Mouse (Mus musculus) MEL (cell line): Measurements from ENCODE around the gene Pde1b. TPM values are rescaled to one million over a fixed set of nuclear protein-coding genes. Genes with fewer than 3 reads are reported as not detected.

Experiments used
- DNase-seq: peaks from one replicate; pipeline ENCODE4 v3.0.0; 2011; ENCODE audit warnings: low read depth, low spot score
- H3K27ac ChIP-seq: 2 replicates; pipeline ENCODE4 v1.5.1; 2012; ENCODE audit warnings: low read depth, mild to moderate bottlenecking, control low read depth, low read length, moderate library complexity; ENCODE audit not compliant: control insufficient read depth
- H3K27me3 ChIP-seq, 2 experiments: fragments of 150-350 bp in 1 of 2; sonication (generic) in 1 of 2; 2 replicates each; pipeline ENCODE4 v1.6.1; 2012; ENCODE audit warnings: low read length in 2 of 2, mild to moderate bottlenecking in 2 of 2, improper control_type of control experiment in 1 of 2, moderate library complexity in 1 of 2; ENCODE audit not compliant: insufficient read depth in 2 of 2, control insufficient read depth in 1 of 2
- H3K36me3 ChIP-seq, 2 experiments: 2 replicates each; pipeline ENCODE4 v1.6.1; 2012 to 2014; ENCODE audit warnings: low read length in 2 of 2, improper control_type of control experiment in 1 of 2, inconsistent platforms in 1 of 2, mild to moderate bottlenecking in 1 of 2; ENCODE audit not compliant: insufficient read depth in 2 of 2, control insufficient read depth in 1 of 2
- H3K4me1 ChIP-seq, 2 experiments: fragments of 150-350 bp in 1 of 2; sonication (generic) in 1 of 2; 2 replicates each; pipeline ENCODE4 v1.6.1; 2012; ENCODE audit warnings: low read length in 2 of 2, improper control_type of control experiment in 1 of 2, mild to moderate bottlenecking in 1 of 2; ENCODE audit not compliant: insufficient read depth in 2 of 2, control insufficient read depth in 1 of 2
- H3K4me3 ChIP-seq, 2 experiments: fragments of 150-350 bp in 1 of 2; sonication (generic) in 1 of 2; 2 replicates each; pipeline ENCODE4 v1.5.1; 2012; ENCODE audit warnings: low read depth in 2 of 2, low read length in 2 of 2, mild to moderate bottlenecking in 2 of 2, moderate library complexity in 2 of 2, control low read depth in 1 of 2, improper control_type of control experiment in 1 of 2; ENCODE audit not compliant: control insufficient read depth in 1 of 2, insufficient read depth in 1 of 2
- H3K79me2 ChIP-seq: 2 replicates; pipeline ENCODE4 v1.6.1; 2012; ENCODE audit warnings: mild to moderate bottlenecking, low read length, moderate library complexity; ENCODE audit not compliant: control insufficient read depth, poor library complexity, insufficient read depth
- H3K9ac ChIP-seq: 2 replicates; pipeline ENCODE4 v1.6.1; 2012; ENCODE audit warnings: low read depth, mild to moderate bottlenecking, control low read depth, low read length, moderate library complexity; ENCODE audit not compliant: control insufficient read depth, poor library complexity, severe bottlenecking
- H3K9me3 ChIP-seq: fragments of 150-350 bp; sonication (generic); replicated peaks from 2 replicates; pipeline ENCODE4 v1.6.1; 2012; ENCODE audit warnings: mild to moderate bottlenecking, low read length, improper control_type of control experiment, moderate library complexity; ENCODE audit not compliant: insufficient read depth
- BHLHE40 ChIP-seq: IDR thresholded peaks from 2 replicates; pipeline ENCODE4 v1.6.1; 2012; ENCODE audit warnings: low read depth, mild to moderate bottlenecking, inconsistent platforms, low read length, improper control_type of control experiment, borderline replicate concordance
- CTCF ChIP-seq, 3 experiments: IDR thresholded peaks in 2 of 3; conservative IDR thresholded peaks in 1 of 3; 2 replicates each; pipeline ENCODE4 v1.5.1; 2011 to 2012; ENCODE audit warnings: low read length in 3 of 3, low read depth in 2 of 3, mild to moderate bottlenecking in 2 of 3, improper control_type of control experiment in 1 of 3, inconsistent platforms in 1 of 3, mixed read lengths in 1 of 3, moderate library complexity in 1 of 3; ENCODE audit not compliant: control insufficient read depth in 1 of 3, insufficient read depth in 1 of 3, poor library complexity in 1 of 3, severe bottlenecking in 1 of 3
- EP300 ChIP-seq, 2 experiments: IDR thresholded peaks; 2 replicates each; pipeline ENCODE4 v1.6.1; 2011; ENCODE audit warnings: improper control_type of control experiment in 2 of 2, low read length in 2 of 2, low read depth in 1 of 2, mild to moderate bottlenecking in 1 of 2
- GABPA ChIP-seq: IDR thresholded peaks from 2 replicates; pipeline ENCODE4 v1.6.1; 2012; ENCODE audit warnings: low read depth, mild to moderate bottlenecking, inconsistent platforms, low read length, improper control_type of control experiment, moderate library complexity
- MAZ ChIP-seq: IDR thresholded peaks from 2 replicates; pipeline ENCODE4 v1.6.1; 2012; ENCODE audit warnings: low read depth, mild to moderate bottlenecking, inconsistent platforms, low read length, improper control_type of control experiment
- MEF2A ChIP-seq: IDR thresholded peaks from 2 replicates; pipeline ENCODE4 v1.6.1; 2014; ENCODE audit warnings: low read depth, mild to moderate bottlenecking, inconsistent platforms, low read length, improper control_type of control experiment; ENCODE audit not compliant: poor library complexity, insufficient replicate concordance, severe bottlenecking; ENCODE audit errors: extremely low read depth
- MXI1 ChIP-seq: IDR thresholded peaks from 2 replicates; pipeline ENCODE4 v1.6.1; 2011; ENCODE audit warnings: mild to moderate bottlenecking, low read depth, low read length, improper control_type of control experiment
- NELFE ChIP-seq: IDR thresholded peaks from 2 replicates; pipeline ENCODE4 v1.6.1; 2011; ENCODE audit warnings: low read depth, low read length, improper control_type of control experiment
- POLR2AphosphoS2 ChIP-seq: IDR thresholded peaks from 2 replicates; pipeline ENCODE4 v1.6.1; 2011; ENCODE audit warnings: low read length, improper control_type of control experiment
- POLR2AphosphoS5 ChIP-seq: IDR thresholded peaks from 2 replicates; pipeline ENCODE4 v1.6.1; 2012; ENCODE audit warnings: low read depth, borderline replicate concordance, mild to moderate bottlenecking, inconsistent platforms, low read length, moderate library complexity, mixed read lengths
- RAD21 ChIP-seq: IDR thresholded peaks from 2 replicates; pipeline ENCODE4 v1.6.1; 2011; ENCODE audit warnings: mild to moderate bottlenecking, low read depth, low read length, improper control_type of control experiment
- RCOR1 ChIP-seq: IDR thresholded peaks from 2 replicates; pipeline ENCODE4 v1.6.1; 2012; ENCODE audit warnings: low read depth, mild to moderate bottlenecking, inconsistent platforms, low read length, improper control_type of control experiment
- SIN3A ChIP-seq: IDR thresholded peaks from 2 replicates; pipeline ENCODE4 v1.6.1; 2012; ENCODE audit warnings: low read length, improper control_type of control experiment, inconsistent platforms
- TAL1 ChIP-seq: IDR thresholded peaks from 2 replicates; pipeline ENCODE4 v1.6.1; 2012; ENCODE audit warnings: mild to moderate bottlenecking, inconsistent platforms, low read length, moderate library complexity, mixed read lengths
- TBP ChIP-seq: IDR thresholded peaks from 2 replicates; pipeline ENCODE4 v1.8.0; 2011; ENCODE audit warnings: low read depth, low read length, improper control_type of control experiment
- USF2 ChIP-seq, 2 experiments: IDR thresholded peaks; 2 replicates each; pipeline ENCODE4 v1.6.1; 2011 to 2012; ENCODE audit warnings: improper control_type of control experiment in 2 of 2, low read length in 2 of 2, borderline replicate concordance in 1 of 2, inconsistent platforms in 1 of 2, low read depth in 1 of 2, mild to moderate bottlenecking in 1 of 2; ENCODE audit not compliant: insufficient read depth in 1 of 2
- ZNF384 ChIP-seq: IDR thresholded peaks from 2 replicates; pipeline ENCODE4 v1.6.1; 2012; ENCODE audit warnings: low read depth, mild to moderate bottlenecking, inconsistent platforms, low read length, improper control_type of control experiment
- polyA plus RNA-seq, 2 experiments: library from polyadenylated mRNA; stranded (reverse) in 1 of 2; unstranded in 1 of 2; fragments of >175 nt in 1 of 2; fragments of >200 nt in 1 of 2; gene quantifications; 2 replicates each; pipeline versions ENCODE4 v1.2.1 to v1.2.4; 2012; ENCODE audit warnings: low replicate concordance in 2 of 2, low read depth in 1 of 2; ENCODE audit not compliant: insufficient read length in 2 of 2, insufficient read depth in 1 of 2, missing spikeins in 1 of 2
- total RNA-seq: library from RNA; depleted of rRNA; stranded (reverse); fragments of 300-350 nt; gene quantifications from 2 replicates; pipeline ENCODE4 v1.2.3, GENCODE M21; 2012

Pde1b gene
- total and polyA plus RNA-seq, 3 experiments = 2.4 to 4.5 TPM; not detected in 1

DNA sequence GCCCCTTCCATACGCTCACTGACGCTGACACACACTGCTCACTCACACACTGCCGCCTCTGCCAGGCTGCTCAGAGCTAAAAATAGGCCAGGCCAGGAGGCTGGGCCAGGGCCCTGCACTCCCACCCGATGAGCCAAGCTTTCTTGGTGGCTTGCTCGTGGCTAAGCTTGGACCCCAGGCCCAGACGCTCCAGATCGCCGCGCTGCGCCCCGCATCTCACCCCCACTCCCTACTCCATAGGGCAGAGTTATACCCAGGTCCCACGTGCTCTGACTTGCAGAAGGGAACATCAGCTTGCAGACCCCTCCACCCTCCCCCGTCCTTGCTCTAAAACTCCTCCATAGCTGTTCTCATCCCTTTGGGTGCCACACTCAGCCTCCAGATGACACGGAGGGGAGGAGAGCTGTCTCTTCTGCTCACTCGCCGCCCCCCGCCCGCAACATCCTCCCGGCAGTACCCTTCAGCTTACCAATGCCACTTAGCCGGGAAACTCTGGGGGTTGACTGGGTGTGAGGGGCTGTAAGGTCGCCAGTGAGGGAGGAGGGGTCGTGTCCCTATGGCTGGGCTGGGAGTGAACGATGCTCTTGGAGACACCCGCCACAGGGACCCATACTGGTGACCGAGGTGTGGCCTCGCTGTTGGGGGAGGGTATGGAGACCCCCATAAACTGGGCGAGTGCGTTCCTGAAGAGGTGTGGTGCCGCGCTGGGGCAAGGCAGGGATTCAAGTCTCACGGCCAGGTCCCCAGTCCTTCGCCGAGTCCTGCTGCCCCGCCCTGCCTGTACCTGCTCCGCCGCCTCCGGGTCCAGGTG lies 34.4 kb downstream of the Pde1b start:
- Histone ChIP-seq H3K4me1 (no peaks in the 10 kb centered on the region), H3K79me2 (no peaks in the 10 kb centered on the region), H3K36me3 (no peaks in the 10 kb centered on the region), H3K27me3 (no peaks in the 10 kb centered on the region), H3K9ac (no peak overlapping the region), H3K4me3 (no peak overlapping the region), H3K9me3 (no peaks in the 10 kb centered on the region), H3K27ac (no peak overlapping the region)
- TF ChIP-seq BHLHE40 (no peak), MAZ (no peak), ZNF384 (no peak), POLR2AphosphoS5 (no peak), NELFE (no peak), GABPA (no peak), MEF2A (no peak), POLR2AphosphoS2 (no peak), MXI1 (no peak), TAL1 (no peak), RCOR1 (no peak), EP300 (IDR thresholded peaks at IDR 0.05; ENCODE audit: low read depth in 1 of 2, low read length in 2 of 2) (no peak), CTCF (IDR thresholded peaks at IDR 0.05 in 2 of 3, conservative IDR thresholded peaks at IDR 0.05 in 1 of 3; ENCODE audit: control insufficient read depth in 1 of 3, insufficient read depth in 1 of 3, low read depth in 2 of 3, low read length in 3 of 3, poor library complexity in 1 of 3, severe bottlenecking in 1 of 3) (no peak)
- no peak for DNase-seq

DNA sequence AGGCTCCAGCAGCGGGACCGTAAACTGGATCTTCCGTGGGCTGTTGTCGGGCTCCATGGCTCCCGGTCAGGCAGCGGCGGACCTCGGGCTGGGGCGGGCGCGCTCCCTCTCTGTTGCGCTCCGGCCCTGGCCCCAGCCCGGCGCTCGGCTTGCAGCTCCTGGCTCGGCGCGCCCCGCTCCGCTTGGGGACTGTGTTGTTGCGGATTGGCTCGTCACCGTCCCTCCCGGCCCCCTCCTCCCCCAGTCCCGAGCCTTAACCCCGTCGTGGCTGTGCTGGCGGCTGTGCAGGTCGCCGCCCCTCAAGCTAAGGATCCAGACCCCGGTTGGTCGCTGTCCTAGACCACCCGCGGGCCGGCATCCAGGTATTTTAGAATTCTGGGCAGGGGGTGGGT lies 35.0 kb downstream of the Pde1b start, which contains the start of gene Ppp1r1a:
Gene Ppp1r1a (minus strand): TSS at position 182 of the 392 bp plus-strand sequence.
- no peak within 1 kb of the TSS for H3K27ac ChIP-seq
- no peak within 1 kb of the TSS for H3K4me3 ChIP-seq
- H3K27me3 ChIP-seq = no peaks in the 10 kb centered on the region
- H3K79me2 ChIP-seq = no peaks in the 10 kb centered on the region
- no peaks in the 10 kb centered on the region for H3K36me3 ChIP-seq
- TF ChIP-seq MXI1 = no peak
- no peak for TF ChIP-seq RAD21
- no peak for TF ChIP-seq TAL1
- no peak for TF ChIP-seq USF2 (IDR thresholded peaks at IDR 0.05; ENCODE audit: borderline replicate concordance in 1 of 2, insufficient read depth in 1 of 2, low read depth in 1 of 2, low read length in 2 of 2)
- TF ChIP-seq SIN3A = no peak
- TF ChIP-seq TBP = no peak
- no peak within 1 kb of the TSS for H3K9ac ChIP-seq
- no peak for DNase-seq
- no peaks in the 10 kb centered on the region for H3K9me3 ChIP-seq
- no peaks in the 10 kb centered on the region for H3K4me1 ChIP-seq
